Mouse (Mus musculus): ENCODE measurements at regions not wholly inside any gene's neighbourhood (a gene's known extent, or its start where the extent isn't known, plus 50 kb on each side); places are given as distances from the start of the nearest gene placed in this dataset.

DNA sequence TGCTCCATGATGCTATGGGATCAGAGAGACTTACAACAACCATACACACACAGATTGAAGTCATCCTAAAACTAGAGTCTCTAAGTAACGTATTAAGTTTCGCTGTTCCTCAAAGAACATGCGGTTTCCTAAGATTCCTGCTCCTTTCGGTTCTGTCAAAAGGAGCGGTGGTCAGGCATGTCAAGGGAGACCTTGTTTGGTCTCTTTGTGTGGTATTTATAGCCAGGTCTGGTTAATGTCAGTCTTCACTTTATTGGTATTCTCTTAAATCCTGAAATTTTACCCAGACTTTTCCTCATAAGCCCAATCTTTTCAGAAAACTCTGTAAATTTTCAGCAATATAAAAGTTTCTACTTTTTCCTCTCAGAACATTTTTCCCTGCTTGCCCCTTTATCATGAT, 166.5 kb downstream of the Isl1 start:
- Histone ChIP-seq H3K4me2 (ENCODE audit: low read length) (no peak overlapping the region), H3K27me3 (replicated peaks; ENCODE audit: control insufficient read depth, insufficient read depth, low read length) (no peaks in the 10 kb centered on the region), H3K36me3 (ENCODE audit: control insufficient read depth, insufficient read depth, low read length) (no peaks in the 10 kb centered on the region), H3K9ac (ENCODE audit: low read length) (no peak overlapping the region), H3K9me3 (replicated peaks; ENCODE audit: control insufficient read depth, low read length) (no peaks in the 10 kb centered on the region), H3K4me1 (ENCODE audit: control insufficient read depth, insufficient read depth, low read length) (no peaks in the 10 kb centered on the region), H3K4me3 (ENCODE audit: low read depth, low read length) (no peak overlapping the region), H3K27ac (ENCODE audit: low read depth, low read length) (no peak overlapping the region)
- ATAC-seq (no peak), DNase-seq (ENCODE audit: low spot score) (no peak)
- 89% methylated on average over 5 of the region's 5 CpGs for WGBS

DNA sequence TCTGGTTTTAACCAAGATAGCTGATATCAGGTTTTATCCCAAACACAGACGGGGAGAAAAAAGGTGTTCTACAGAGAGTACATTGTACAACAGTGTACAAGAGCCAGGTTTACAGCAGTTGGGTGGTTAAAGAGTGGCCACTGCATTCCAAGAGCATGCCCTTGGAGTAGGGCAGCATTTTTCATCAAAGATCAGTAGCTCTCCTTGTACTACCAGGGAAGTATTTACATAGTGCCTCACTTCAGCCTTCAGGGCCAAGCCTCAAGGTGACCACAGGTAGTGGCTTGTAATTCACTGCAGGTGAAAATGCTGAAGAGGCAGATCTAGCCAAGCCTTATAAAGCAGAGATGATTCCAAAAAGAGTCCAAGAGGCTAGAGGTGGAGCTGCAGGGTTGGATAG, 190.8 kb downstream of the Isl1 start:
- Histone ChIP-seq H3K9ac (ENCODE audit: low read length) (no peak overlapping the region), H3K27ac (ENCODE audit: low read depth, low read length) (no peak overlapping the region), H3K36me3 (ENCODE audit: control insufficient read depth, insufficient read depth, low read length) (no peaks in the 10 kb centered on the region), H3K4me1 (ENCODE audit: control insufficient read depth, insufficient read depth, low read length) (no peaks in the 10 kb centered on the region), H3K4me3 (ENCODE audit: low read depth, low read length) (no peak overlapping the region), H3K9me3 (replicated peaks; ENCODE audit: control insufficient read depth, low read length) (no peaks in the 10 kb centered on the region), H3K27me3 (replicated peaks; ENCODE audit: control insufficient read depth, insufficient read depth, low read length) (no peaks in the 10 kb centered on the region), H3K4me2 (ENCODE audit: low read length) (no peak overlapping the region)
- 86% methylated on average over 1 of the region's 1 CpGs for WGBS
- no peak for ATAC-seq
- DNase-seq (ENCODE audit: low spot score): no peak

DNA sequence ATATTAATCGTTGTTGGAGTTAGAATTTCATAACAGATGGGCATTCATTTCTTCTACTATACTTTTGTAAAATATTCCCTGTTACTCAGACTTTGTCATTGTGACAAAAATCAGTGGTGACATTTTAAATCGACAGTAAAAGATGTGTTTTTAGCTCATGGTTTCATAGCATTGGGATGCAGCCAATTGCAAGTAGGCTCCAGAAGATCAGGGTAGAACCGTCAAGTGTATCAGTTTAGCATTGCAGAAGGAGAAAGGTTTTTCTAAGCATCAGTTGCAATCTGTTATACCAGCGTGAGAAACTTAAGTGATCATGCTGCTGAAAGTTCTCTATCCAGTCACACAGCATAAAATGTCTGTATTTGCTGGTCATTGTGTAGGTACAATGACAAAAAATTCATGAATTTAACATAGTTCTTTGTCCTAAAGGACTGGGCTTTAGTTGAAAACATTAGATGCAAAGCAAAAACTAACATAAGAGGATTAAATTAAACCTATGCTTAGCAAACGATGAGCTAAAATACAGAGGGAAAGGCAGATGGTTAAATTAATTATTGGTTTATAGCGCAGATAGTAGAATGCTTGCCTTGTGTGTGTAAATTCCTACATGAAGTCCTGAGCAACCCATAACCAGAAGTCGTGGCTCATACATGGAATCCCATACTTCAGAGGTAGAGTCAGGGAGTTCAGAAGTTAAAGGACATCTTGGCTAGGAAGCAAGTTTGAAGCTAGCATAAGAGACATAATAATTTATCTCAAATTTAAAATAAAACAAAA, 198.3 kb downstream of the Isl1 start:
- DNase-seq (ENCODE audit: low spot score): peak; percentile 49
- peak; percentile 79; the same call in 1 of the 2 replicates for ATAC-seq
- H3K9me3 ChIP-seq (replicated peaks; ENCODE audit: control insufficient read depth, low read length): no peaks in the 10 kb centered on the region
- H3K36me3 ChIP-seq (ENCODE audit: control insufficient read depth, insufficient read depth, low read length): no peaks in the 10 kb centered on the region
- no peaks in the 10 kb centered on the region for H3K27me3 ChIP-seq (replicated peaks; ENCODE audit: control insufficient read depth, insufficient read depth, low read length)
- no peaks in the 10 kb centered on the region for H3K4me1 ChIP-seq (ENCODE audit: control insufficient read depth, insufficient read depth, low read length)
- H3K4me3 ChIP-seq (ENCODE audit: low read depth, low read length): no peak overlapping the region
- no peak overlapping the region for H3K27ac ChIP-seq (ENCODE audit: low read depth, low read length)
- H3K4me2 ChIP-seq (ENCODE audit: low read length): no peak overlapping the region
- no peak overlapping the region for H3K9ac ChIP-seq (ENCODE audit: low read length)
- WGBS: 69% methylated on average over 7 of the region's 7 CpGs

DNA sequence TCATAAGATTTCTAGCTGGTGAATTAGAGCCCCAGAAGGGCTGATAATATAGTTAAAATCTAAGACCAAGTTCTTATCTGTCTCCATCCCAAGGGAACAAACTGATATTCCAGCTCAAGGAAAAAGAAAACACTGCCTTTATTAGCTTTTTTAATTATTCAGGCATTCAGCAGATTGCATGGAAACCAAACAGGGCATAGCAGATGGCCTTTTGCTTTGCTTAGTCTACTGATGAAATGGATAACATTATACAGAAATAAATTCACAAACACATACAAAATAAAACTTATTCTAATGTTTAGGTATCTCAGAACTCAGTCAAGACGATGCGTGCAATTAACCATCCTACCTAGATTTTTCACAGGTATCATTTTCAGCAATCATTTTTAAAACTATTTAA, 198.9 kb downstream of the Isl1 start:
- 98% methylated on average over 2 of the region's 2 CpGs for WGBS
- Histone ChIP-seq H3K27ac (ENCODE audit: low read depth, low read length) (no peak overlapping the region), H3K4me1 (ENCODE audit: control insufficient read depth, insufficient read depth, low read length) (no peaks in the 10 kb centered on the region), H3K4me3 (ENCODE audit: low read depth, low read length) (no peak overlapping the region), H3K4me2 (ENCODE audit: low read length) (no peak overlapping the region), H3K27me3 (replicated peaks; ENCODE audit: control insufficient read depth, insufficient read depth, low read length) (no peaks in the 10 kb centered on the region), H3K9me3 (replicated peaks; ENCODE audit: control insufficient read depth, low read length) (no peaks in the 10 kb centered on the region), H3K9ac (ENCODE audit: low read length) (no peak overlapping the region), H3K36me3 (ENCODE audit: control insufficient read depth, insufficient read depth, low read length) (no peaks in the 10 kb centered on the region)
- ATAC-seq (no peak), DNase-seq (ENCODE audit: low spot score) (no peak)

DNA sequence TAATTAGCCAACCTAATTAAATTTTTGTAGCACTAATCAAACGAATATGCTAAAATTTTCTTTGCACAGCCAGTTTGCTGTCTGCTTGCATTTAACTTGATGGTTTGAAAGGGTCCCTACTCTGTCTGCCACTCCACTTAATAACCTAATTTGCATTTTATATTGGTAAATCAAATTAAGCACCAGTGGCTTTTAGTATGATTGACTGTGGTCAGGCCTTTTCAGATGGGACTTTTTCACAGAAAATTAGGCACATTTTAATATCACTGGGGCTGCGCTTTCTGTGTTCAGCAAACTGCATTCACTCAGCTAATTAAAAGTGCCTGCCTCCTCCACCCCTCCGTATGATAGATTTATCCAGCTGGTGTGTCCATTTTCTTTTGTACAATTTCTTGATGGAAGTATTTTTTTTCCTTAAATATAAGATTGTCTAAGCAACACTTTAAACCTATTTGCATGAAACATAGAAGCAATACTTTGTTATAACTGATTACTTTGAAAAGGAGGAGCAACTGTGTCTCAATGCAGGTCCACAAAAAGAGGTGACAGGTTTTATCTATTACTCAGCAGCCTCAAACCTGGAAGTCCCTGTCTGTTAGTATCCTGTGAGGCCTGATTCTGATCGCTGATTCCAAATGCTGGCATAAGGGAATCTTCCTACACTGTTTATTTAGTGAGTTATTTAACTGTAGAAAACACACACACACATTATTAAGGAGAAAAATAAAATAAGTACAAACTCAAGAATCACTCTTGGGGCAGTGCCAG, 221.8 kb downstream of the Isl1 start:
- Histone ChIP-seq H3K4me2 (ENCODE audit: low read length) (no peak overlapping the region), H3K27ac (ENCODE audit: low read depth, low read length) (peak overlapping the region; percentile 52; the same call in 1 of the 2 replicates), H3K9ac (ENCODE audit: low read length) (no peak overlapping the region), H3K36me3 (ENCODE audit: control insufficient read depth, insufficient read depth, low read length) (no peaks in the 10 kb centered on the region), H3K4me3 (ENCODE audit: low read depth, low read length) (no peak overlapping the region), H3K4me1 (ENCODE audit: control insufficient read depth, insufficient read depth, low read length) (no peaks in the 10 kb centered on the region), H3K9me3 (replicated peaks; ENCODE audit: control insufficient read depth, low read length) (no peaks in the 10 kb centered on the region), H3K27me3 (replicated peaks; ENCODE audit: control insufficient read depth, insufficient read depth, low read length) (no peaks in the 10 kb centered on the region)
- peak; percentile 97 for ATAC-seq
- peak; percentile 91 for DNase-seq (ENCODE audit: low spot score)
- 12% methylated on average over 4 of the region's 4 CpGs for WGBS

DNA sequence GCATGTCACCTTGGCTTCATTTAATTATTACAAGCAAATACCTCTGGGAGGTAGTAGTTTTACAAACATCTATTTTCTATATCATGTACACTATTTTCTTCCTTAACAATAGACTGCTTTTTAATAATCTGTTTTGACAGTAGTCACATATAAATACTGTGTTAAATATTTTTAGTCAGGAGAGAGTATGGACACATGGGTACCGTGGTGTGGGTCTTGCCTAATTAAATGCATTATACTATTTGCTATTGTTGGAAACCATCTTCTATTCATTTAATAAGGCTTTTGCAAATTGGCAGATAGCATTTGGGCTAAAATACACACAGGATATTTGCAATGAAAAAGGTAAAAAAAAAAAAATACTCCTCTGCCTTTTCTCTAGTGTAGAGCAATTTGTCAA, 222.3 kb downstream of the Isl1 start:
- 6% methylated on average over 1 of the region's 1 CpGs for WGBS
- Histone ChIP-seq H3K9ac (ENCODE audit: low read length) (no peak overlapping the region), H3K4me3 (ENCODE audit: low read depth, low read length) (no peak overlapping the region), H3K27me3 (replicated peaks; ENCODE audit: control insufficient read depth, insufficient read depth, low read length) (no peaks in the 10 kb centered on the region), H3K36me3 (ENCODE audit: control insufficient read depth, insufficient read depth, low read length) (no peaks in the 10 kb centered on the region), H3K4me1 (ENCODE audit: control insufficient read depth, insufficient read depth, low read length) (no peaks in the 10 kb centered on the region), H3K27ac (ENCODE audit: low read depth, low read length) (no peak overlapping the region), H3K9me3 (replicated peaks; ENCODE audit: control insufficient read depth, low read length) (no peaks in the 10 kb centered on the region), H3K4me2 (ENCODE audit: low read length) (no peak overlapping the region)
- DNase-seq (ENCODE audit: low spot score) (no peak), ATAC-seq (peak; percentile 56)

DNA sequence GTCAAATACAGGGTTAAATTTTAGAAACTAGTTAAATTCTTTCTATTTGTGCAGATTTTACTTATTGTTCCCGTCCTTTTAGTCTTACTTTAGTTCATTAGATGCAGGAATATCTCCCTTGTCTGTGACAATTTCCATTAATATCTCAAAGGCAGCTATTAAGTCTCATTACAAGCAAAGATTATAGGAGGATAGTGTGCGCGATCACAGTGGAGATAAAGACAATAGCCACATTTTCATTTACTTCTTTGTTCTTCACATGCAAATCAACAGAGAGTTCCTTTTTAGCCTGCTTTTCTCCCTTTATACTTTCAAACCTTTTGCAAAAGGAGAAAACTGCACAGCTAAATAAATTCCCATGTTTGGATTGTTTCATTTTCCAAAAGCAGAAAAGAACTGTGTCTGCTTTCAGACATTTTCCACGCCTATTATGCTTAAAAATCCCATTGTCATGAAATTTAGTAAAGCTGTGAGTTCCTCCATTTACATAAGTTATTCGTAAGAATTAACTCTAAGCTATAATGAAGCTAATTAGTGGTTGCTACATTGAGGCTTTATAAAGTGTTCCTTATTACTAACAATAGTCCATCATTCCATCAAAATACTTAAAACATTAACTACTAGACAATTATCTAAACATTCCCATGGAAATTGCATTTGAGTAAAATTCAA, 252.4 kb downstream of the Isl1 start:
- Histone ChIP-seq H3K36me3 (ENCODE audit: control insufficient read depth, insufficient read depth, low read length) (no peaks in the 10 kb centered on the region), H3K4me2 (ENCODE audit: low read length) (no peak overlapping the region), H3K4me1 (ENCODE audit: control insufficient read depth, insufficient read depth, low read length) (peaks cover 2% of the 10 kb centered on the region; the same call in 1 of the 2 replicates), H3K27ac (ENCODE audit: low read depth, low read length) (no peak overlapping the region; the same call in 1 of the 2 replicates), H3K27me3 (replicated peaks; ENCODE audit: control insufficient read depth, insufficient read depth, low read length) (no peaks in the 10 kb centered on the region), H3K9ac (ENCODE audit: low read length) (no peak overlapping the region), H3K9me3 (replicated peaks; ENCODE audit: control insufficient read depth, low read length) (no peaks in the 10 kb centered on the region), H3K4me3 (ENCODE audit: low read depth, low read length) (no peak overlapping the region)
- DNase-seq (ENCODE audit: low spot score) (peak; percentile 27), ATAC-seq (peak; percentile 42; the same call in 1 of the 2 replicates)
- WGBS: 28% methylated on average over 5 of the region's 5 CpGs

DNA sequence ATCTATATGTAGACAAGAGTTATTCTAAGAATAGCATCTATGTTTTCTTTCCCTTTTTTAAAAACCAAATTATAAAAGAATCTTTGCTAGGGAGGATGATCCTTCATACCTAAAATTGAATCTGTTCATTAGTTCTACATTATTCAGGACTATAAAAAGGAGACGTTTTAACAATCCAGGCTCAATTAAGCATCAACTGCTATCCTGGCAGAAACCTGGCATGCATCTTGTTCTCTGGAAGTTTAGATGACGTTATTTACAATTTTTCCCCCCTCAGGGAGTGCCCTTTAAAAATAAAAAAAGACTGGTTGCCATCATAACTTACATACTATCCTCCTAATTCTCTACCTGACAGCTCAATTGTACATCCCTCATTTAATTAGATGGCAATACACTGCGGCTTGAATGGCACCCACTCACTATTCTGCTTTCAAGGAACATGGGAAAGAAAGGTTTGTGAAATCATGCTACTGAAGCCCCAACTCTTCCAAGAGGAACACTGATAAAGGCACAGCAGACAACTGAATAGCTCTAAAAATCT, 253.3 kb downstream of the Isl1 start:
- peak; percentile 26 for DNase-seq (ENCODE audit: low spot score)

More for the DNA sequence above, 253.3 kb downstream of the Isl1 start:
- Histone ChIP-seq H3K9me3 (replicated peaks; ENCODE audit: control insufficient read depth, low read length) (no peaks in the 10 kb centered on the region), H3K4me3 (ENCODE audit: low read depth, low read length) (no peak overlapping the region), H3K27ac (ENCODE audit: low read depth, low read length) (no peak overlapping the region), H3K4me2 (ENCODE audit: low read length) (no peak overlapping the region), H3K9ac (ENCODE audit: low read length) (no peak overlapping the region), H3K36me3 (ENCODE audit: control insufficient read depth, insufficient read depth, low read length) (no peaks in the 10 kb centered on the region), H3K4me1 (ENCODE audit: control insufficient read depth, insufficient read depth, low read length) (peaks cover 2% of the 10 kb centered on the region; the same call in 1 of the 2 replicates), H3K27me3 (replicated peaks; ENCODE audit: control insufficient read depth, insufficient read depth, low read length) (no peaks in the 10 kb centered on the region)
- peak; percentile 46; the same call in 1 of the 2 replicates for ATAC-seq
- WGBS: 24% methylated on average over 3 of the region's 3 CpGs
